Mouse (Mus musculus) thymus, adult 2 months (tissue): ENCODE measurements around the gene Kank2. TPM values are rescaled to one million over a fixed set of nuclear protein-coding genes. Genes with fewer than 3 reads are reported as not detected.

Experiments used
- DNase-seq: peaks from one replicate; pipeline ENCODE4 v3.0.0; 2021
- H3K27ac ChIP-seq: fragments of 200-500 bp; 2 replicates; pipeline ENCODE4 v1.5.1; 2012; ENCODE audit warnings: low read length, control low read depth; ENCODE audit not compliant: control insufficient read depth, insufficient read depth
- H3K27me3 ChIP-seq: fragments of 200-500 bp; 2 replicates; pipeline ENCODE4 v1.6.1; 2012; ENCODE audit warnings: mild to moderate bottlenecking, low read length, moderate library complexity, mixed read lengths; ENCODE audit not compliant: control insufficient read depth, insufficient read depth
- H3K36me3 ChIP-seq: fragments of 200-500 bp; 2 replicates; pipeline ENCODE4 v1.6.1; 2012; ENCODE audit warnings: mild to moderate bottlenecking, low read length, moderate library complexity; ENCODE audit not compliant: control insufficient read depth, insufficient read depth
- H3K4me1 ChIP-seq: fragments of 200-500 bp; replicated peaks from 2 replicates; pipeline ENCODE4 v1.6.1; 2012; ENCODE audit warnings: low read length; ENCODE audit not compliant: control insufficient read depth, insufficient read depth
- H3K4me3 ChIP-seq: fragments of 200-500 bp; 2 replicates; pipeline ENCODE4 v1.5.1; 2012; ENCODE audit warnings: mild to moderate bottlenecking, low read length, control low read depth, moderate library complexity; ENCODE audit not compliant: control insufficient read depth, insufficient read depth
- CTCF ChIP-seq: fragments of 200-500 bp; IDR thresholded peaks from 2 replicates; pipeline ENCODE4 v1.5.1; 2012; ENCODE audit warnings: mild to moderate bottlenecking, control low read depth, low read length, moderate library complexity, borderline replicate concordance; ENCODE audit not compliant: control insufficient read depth, poor library complexity, insufficient read depth; ENCODE audit errors: extremely low read depth
- POLR2A ChIP-seq: fragments of 200-500 bp; IDR thresholded peaks from 2 replicates; pipeline ENCODE4 v1.6.1; 2012; ENCODE audit warnings: mild to moderate bottlenecking, low read length, control low read depth, moderate library complexity; ENCODE audit not compliant: control insufficient read depth, poor library complexity, insufficient read depth; ENCODE audit errors: extremely low read depth
- WGBS: fragments of 180-500 bp; shearing (Covaris S2); methylation state at CpG from one replicate; pipeline ENCODE4 v1.1.7; 2018; 5-methylcytosine and 5-hydroxymethylcytosine counted together
- polyA plus RNA-seq: library from polyadenylated mRNA; depleted of rRNA; stranded (reverse); fragments of >200 nt; gene quantifications from 2 replicates; pipeline ENCODE4 v1.2.3, GENCODE M21; 2012

Kank2 gene
- polyA plus RNA-seq, 1 experiment, result 12.6 TPM

- no peak for DNase-seq
- TF ChIP-seq CTCF (no peak), POLR2A (no peak)
- Histone ChIP-seq H3K27me3 (no peaks in the 10 kb centered on the region), H3K4me3 (no peak overlapping the region), H3K4me1 (no peaks in the 10 kb centered on the region), H3K36me3 (no peaks in the 10 kb centered on the region), H3K27ac (no peak overlapping the region)
- 95% methylated on average over 6 of the region's 6 CpGs for WGBS
Measured at GRCm38 (mm10) chr9:21841340-21841739, 42.8 kb upstream of the Kank2 start.

GRCm38 (mm10) chr9:21840115-21840787 lies 41.7 kb upstream of the Kank2 start:
- TF ChIP-seq CTCF (peak; percentile 29; the same call in 1 of the 2 replicates), POLR2A (no peak)
- DNase-seq, result peak; percentile 45
- no peaks in the 10 kb centered on the region for H3K27me3 ChIP-seq
- H3K27ac ChIP-seq, result no peak overlapping the region
- 63% methylated on average over 8 of the region's 8 CpGs for WGBS
- H3K4me1 ChIP-seq, result no peaks in the 10 kb centered on the region
- H3K4me3 ChIP-seq, result no peak overlapping the region
- no peaks in the 10 kb centered on the region for H3K36me3 ChIP-seq

GRCm38 (mm10) chr9:21837690-21838089 lies 39.1 kb upstream of the Kank2 start:
- 94% methylated on average over 2 of the region's 2 CpGs for WGBS
- Histone ChIP-seq H3K4me1 (no peaks in the 10 kb centered on the region), H3K4me3 (no peak overlapping the region), H3K36me3 (no peaks in the 10 kb centered on the region), H3K27ac (no peak overlapping the region), H3K27me3 (no peaks in the 10 kb centered on the region)
- no peak for DNase-seq
- TF ChIP-seq CTCF, result no peak
- no peak for TF ChIP-seq POLR2A

DNA sequence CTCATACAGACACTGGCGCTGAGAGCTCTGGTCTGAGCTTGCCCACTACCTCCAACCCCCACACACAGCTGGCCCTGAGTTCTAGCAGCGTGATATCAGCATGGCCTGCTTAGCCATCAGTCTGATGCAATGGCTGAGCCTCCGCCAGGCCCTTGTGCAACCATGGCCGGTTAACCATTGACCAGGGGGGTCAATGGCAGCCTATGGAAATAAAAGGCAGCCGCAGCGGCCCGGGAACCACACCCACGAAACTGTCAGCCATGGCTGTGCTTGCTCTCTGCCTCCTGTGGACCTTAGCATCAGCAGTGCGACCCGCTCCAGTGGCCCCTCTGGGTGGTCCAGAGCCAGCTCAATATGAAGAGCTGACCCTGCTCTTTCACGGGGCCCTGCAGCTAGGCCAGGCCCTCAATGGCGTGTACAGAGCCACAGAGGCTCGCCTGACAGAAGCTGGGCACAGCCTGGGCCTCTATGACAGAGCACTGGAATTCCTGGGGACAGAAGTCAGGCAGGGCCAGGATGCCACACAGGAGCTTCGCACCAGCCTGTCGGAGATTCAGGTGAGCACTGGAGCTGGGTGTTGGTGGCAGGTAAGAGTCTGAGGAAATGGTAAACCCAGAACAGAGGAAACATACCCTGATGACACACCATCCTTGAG lies 36.8 kb upstream of the Kank2 start, which contains the start of gene Angptl8:
Gene Angptl8, plus strand, starts transcription at position 253 of the 655 bp plus-strand sequence.
- TF ChIP-seq CTCF, result no peak
- no peak for TF ChIP-seq POLR2A
- WGBS, result 95% methylated on average over 15 of the region's 15 CpGs
- DNase-seq, result no peak
- Histone ChIP-seq H3K36me3 (no peaks in the 10 kb centered on the region), H3K4me1 (no peaks in the 10 kb centered on the region), H3K27me3 (no peaks in the 10 kb centered on the region), H3K27ac (no peak within 1 kb of the TSS), H3K4me3 (no peak within 1 kb of the TSS)

DNA sequence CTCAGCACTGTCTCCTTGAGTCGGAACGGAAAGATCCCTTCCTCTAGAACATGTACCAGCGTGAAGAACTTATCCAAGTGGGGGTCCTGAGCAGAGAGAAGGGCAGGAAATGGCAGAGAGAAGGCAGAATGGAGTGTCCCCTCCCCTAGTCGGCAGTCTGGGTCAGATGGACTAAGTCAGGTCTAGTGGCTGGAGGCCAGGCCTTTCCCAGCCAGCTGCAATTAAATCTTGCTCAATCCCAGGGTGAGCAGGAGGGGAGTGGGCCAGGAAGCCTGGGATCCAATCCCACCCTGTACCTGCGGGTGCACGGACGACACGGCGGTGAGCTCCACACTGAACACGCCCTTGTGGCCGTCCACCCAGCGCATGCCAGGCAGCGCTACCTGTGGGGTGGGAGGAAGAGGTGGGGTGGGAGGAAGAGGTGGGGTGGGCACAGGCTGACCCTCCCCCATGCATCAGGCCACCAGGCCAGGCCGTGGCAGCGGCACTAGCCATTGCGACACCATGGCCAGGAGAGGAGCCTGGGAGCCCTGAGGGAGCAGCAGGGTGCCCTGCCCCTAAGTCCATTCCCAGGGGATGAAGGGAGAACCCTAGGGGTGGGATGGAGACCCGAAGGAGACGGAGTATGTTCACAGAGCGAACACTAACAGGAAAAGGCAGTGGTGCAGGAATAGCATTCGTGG lies 33.2 kb upstream of the Kank2 start:
- WGBS, result 94% methylated on average over 20 of the region's 20 CpGs
- Histone ChIP-seq H3K27ac (no peak overlapping the region), H3K36me3 (no peaks in the 10 kb centered on the region), H3K4me1 (no peaks in the 10 kb centered on the region), H3K27me3 (no peaks in the 10 kb centered on the region), H3K4me3 (no peak overlapping the region)
- no peak for DNase-seq
- TF ChIP-seq CTCF (no peak), POLR2A (no peak)

DNA sequence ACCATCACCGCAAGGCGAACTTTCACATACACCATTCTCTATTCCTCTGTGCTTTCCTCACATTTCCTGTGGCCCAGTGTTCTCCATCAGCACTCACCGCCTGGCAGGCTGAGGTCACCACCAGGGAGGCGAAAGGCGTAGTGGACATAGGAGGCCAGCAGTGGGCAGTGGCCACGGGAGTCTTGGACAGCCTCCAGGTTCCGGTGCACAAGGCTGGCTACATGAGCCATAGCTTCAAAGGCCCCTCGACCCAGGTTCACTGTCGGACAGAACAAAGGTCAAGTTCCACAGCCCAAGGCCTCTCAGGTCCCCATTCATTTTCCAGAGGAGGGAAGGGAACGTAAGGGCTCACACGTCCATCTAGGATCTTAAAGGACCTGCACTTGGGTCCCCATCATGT lies 32.4 kb upstream of the Kank2 start:
- H3K4me1 ChIP-seq, result no peaks in the 10 kb centered on the region
- H3K27me3 ChIP-seq, result no peaks in the 10 kb centered on the region
- DNase-seq, result no peak
- no peaks in the 10 kb centered on the region for H3K36me3 ChIP-seq
- 93% methylated on average over 11 of the region's 11 CpGs for WGBS
- H3K27ac ChIP-seq, result no peak overlapping the region
- H3K4me3 ChIP-seq, result no peak overlapping the region
- TF ChIP-seq CTCF (no peak), POLR2A (no peak)
